Mouse (Mus musculus): ENCODE results near the gene Hcrt. TPM values are rescaled to one million over a fixed set of nuclear protein-coding genes. Genes with fewer than 3 reads are reported as not detected.
A peak's percentile ranks its signal among the peaks of the same experiment; 100 is the strongest.

Hcrt gene
- polyA plus RNA-seq, 1 experiment from 2014 or later = 2.5 TPM

- no peak overlapping the region for H3K27ac ChIP-seq (ENCODE audit: low read length)
- WGBS = 51% methylated on average over 4 of the region's 4 CpGs
- ATAC-seq = no peak
- H3K4me3 ChIP-seq (ENCODE audit: low read depth, low read length) = no peak overlapping the region
- H3K9ac ChIP-seq (ENCODE audit: low read depth, low read length) = no peak overlapping the region
- no peaks in the 10 kb centered on the region for H3K4me1 ChIP-seq (ENCODE audit: control insufficient read depth, insufficient read depth, low read length)
- no peak overlapping the region for H3K4me2 ChIP-seq (ENCODE audit: low read length)
- H3K36me3 ChIP-seq (ENCODE audit: control insufficient read depth, insufficient read depth, low read length) = peaks cover 13% of the 10 kb centered on the region
- no peaks in the 10 kb centered on the region for H3K9me3 ChIP-seq (replicated peaks; ENCODE audit: control insufficient read depth, low read length, poor library complexity, severe bottlenecking)
- H3K27me3 ChIP-seq (ENCODE audit: control insufficient read depth, insufficient read depth, low read depth, low read length) = no peaks in the 10 kb centered on the region
Measured at GRCm38 (mm10) chr11:100721254-100721653, 41.5 kb downstream of the Hcrt start.

GRCm38 (mm10) chr11:100720345-100720744, 42.4 kb downstream of the Hcrt start:
- Histone ChIP-seq H3K9ac (ENCODE audit: low read depth, low read length) (peak overlapping the region; percentile 16; the same call in 1 of the 2 replicates), H3K9me3 (replicated peaks; ENCODE audit: control insufficient read depth, low read length, poor library complexity, severe bottlenecking) (no peaks in the 10 kb centered on the region), H3K27ac (ENCODE audit: low read length) (peak overlapping the region; percentile 54), H3K36me3 (ENCODE audit: control insufficient read depth, insufficient read depth, low read length) (peaks cover 21% of the 10 kb centered on the region), H3K4me2 (ENCODE audit: low read length) (no peak overlapping the region), H3K4me1 (ENCODE audit: control insufficient read depth, insufficient read depth, low read length) (no peaks in the 10 kb centered on the region), H3K4me3 (ENCODE audit: low read depth, low read length) (no peak overlapping the region), H3K27me3 (ENCODE audit: control insufficient read depth, insufficient read depth, low read depth, low read length) (no peaks in the 10 kb centered on the region)
- 74% methylated on average over 5 of the region's 5 CpGs for WGBS
- no peak for ATAC-seq

DNA sequence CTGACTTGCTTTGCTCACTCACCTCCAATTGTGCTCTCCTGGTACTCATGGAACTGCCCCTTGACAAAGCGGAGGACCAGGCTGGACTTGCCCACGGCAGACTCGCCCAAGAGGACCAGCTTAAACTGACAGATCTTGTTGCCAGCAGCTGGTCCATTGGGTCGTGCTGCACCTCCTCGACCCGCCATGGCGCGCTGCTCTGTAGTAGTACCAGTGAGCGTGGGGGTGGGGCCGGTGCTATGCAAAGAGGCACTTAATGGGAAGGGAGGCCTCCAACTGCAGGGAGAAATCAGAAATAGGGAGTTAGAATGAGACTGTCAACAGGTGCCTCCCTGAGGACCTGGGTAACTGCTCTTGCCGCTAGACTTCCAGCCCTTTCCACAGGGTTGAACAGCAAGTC, 42.8 kb downstream of the Hcrt start:
- no peaks in the 10 kb centered on the region for H3K4me1 ChIP-seq (ENCODE audit: control insufficient read depth, insufficient read depth, low read length)
- H3K4me2 ChIP-seq (ENCODE audit: low read length) = no peak overlapping the region
- no peak overlapping the region for H3K4me3 ChIP-seq (ENCODE audit: low read depth, low read length)
- no peaks in the 10 kb centered on the region for H3K9me3 ChIP-seq (replicated peaks; ENCODE audit: control insufficient read depth, low read length, poor library complexity, severe bottlenecking)
- H3K9ac ChIP-seq (ENCODE audit: low read depth, low read length) = no peak overlapping the region
- H3K36me3 ChIP-seq (ENCODE audit: control insufficient read depth, insufficient read depth, low read length) = peaks cover 21% of the 10 kb centered on the region
- peak overlapping the region; percentile 54; the same call in 1 of the 2 replicates for H3K27ac ChIP-seq (ENCODE audit: low read length)
- no peak for ATAC-seq
- WGBS = 88% methylated on average over 11 of the region's 11 CpGs
- H3K27me3 ChIP-seq (ENCODE audit: control insufficient read depth, insufficient read depth, low read depth, low read length) = no peaks in the 10 kb centered on the region

DNA sequence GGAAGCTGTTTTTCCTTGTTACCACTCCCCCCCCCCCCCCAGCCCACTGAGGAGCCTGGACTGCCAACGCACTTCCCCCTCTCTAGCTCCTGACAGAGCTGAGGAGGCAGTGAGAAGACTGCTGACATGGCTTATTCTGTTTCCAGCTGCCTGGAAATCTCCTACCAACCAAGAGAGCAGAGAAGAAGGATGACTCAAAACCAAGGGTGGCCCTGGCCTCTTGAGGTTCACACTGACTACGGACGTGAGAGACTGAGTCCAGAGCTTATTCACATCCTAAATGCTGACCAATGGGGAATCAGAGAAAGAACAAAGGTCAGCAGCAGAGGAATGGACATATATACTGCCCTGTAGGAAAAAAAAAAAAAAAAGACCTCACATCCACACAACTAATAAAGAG, 43.4 kb downstream of the Hcrt start:
- Histone ChIP-seq H3K36me3 (ENCODE audit: control insufficient read depth, insufficient read depth, low read length) (peaks cover 21% of the 10 kb centered on the region), H3K4me2 (ENCODE audit: low read length) (no peak overlapping the region), H3K27ac (ENCODE audit: low read length) (no peak overlapping the region), H3K4me3 (ENCODE audit: low read depth, low read length) (no peak overlapping the region), H3K27me3 (ENCODE audit: control insufficient read depth, insufficient read depth, low read depth, low read length) (no peaks in the 10 kb centered on the region), H3K4me1 (ENCODE audit: control insufficient read depth, insufficient read depth, low read length) (no peaks in the 10 kb centered on the region), H3K9me3 (replicated peaks; ENCODE audit: control insufficient read depth, low read length, poor library complexity, severe bottlenecking) (no peaks in the 10 kb centered on the region), H3K9ac (ENCODE audit: low read depth, low read length) (no peak overlapping the region)
- WGBS = 80% methylated on average over 3 of the region's 3 CpGs
- ATAC-seq = no peak

- ATAC-seq = no peak
- H3K4me1 ChIP-seq (ENCODE audit: control insufficient read depth, insufficient read depth, low read length) = peaks cover 3% of the 10 kb centered on the region; the same call in 1 of the 2 replicates
- no peak overlapping the region for H3K27ac ChIP-seq (ENCODE audit: low read length)
- no peak overlapping the region for H3K4me2 ChIP-seq (ENCODE audit: low read length)
- H3K9me3 ChIP-seq (replicated peaks; ENCODE audit: control insufficient read depth, low read length, poor library complexity, severe bottlenecking) = no peaks in the 10 kb centered on the region
- no peak overlapping the region for H3K9ac ChIP-seq (ENCODE audit: low read depth, low read length)
- H3K27me3 ChIP-seq (ENCODE audit: control insufficient read depth, insufficient read depth, low read depth, low read length) = no peaks in the 10 kb centered on the region; the same call in 1 of the 2 replicates
- WGBS = 95% methylated on average over 4 of the region's 4 CpGs
- H3K4me3 ChIP-seq (ENCODE audit: low read depth, low read length) = no peak overlapping the region
- H3K36me3 ChIP-seq (ENCODE audit: control insufficient read depth, insufficient read depth, low read length) = peaks cover 21% of the 10 kb centered on the region
Measured at GRCm38 (mm10) chr11:100718866-100719265, 43.9 kb downstream of the Hcrt start.

DNA sequence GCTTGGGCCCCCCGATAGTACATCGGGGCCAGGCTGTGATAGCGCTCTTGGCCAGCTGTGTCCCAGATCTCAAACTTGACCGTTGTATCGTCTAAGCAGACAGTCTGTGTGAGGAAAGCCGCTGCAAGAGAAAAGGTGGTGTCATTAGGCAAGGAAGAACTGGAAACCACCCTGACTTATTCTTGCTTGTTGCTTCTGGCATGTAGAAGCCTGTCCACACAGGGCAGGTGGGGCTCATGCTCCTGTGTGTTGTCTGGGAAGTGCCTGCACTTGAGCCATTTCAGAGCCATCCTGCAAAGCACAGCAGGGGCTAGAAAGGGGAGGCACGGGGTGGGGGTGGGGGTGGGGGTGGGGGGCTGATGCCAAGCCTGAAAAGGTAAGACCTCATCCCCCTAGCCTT, 44.3 kb downstream of the Hcrt start:
- H3K4me3 ChIP-seq (ENCODE audit: low read depth, low read length) = no peak overlapping the region
- no peaks in the 10 kb centered on the region for H3K9me3 ChIP-seq (replicated peaks; ENCODE audit: control insufficient read depth, low read length, poor library complexity, severe bottlenecking)
- no peak for ATAC-seq
- H3K27me3 ChIP-seq (ENCODE audit: control insufficient read depth, insufficient read depth, low read depth, low read length) = no peaks in the 10 kb centered on the region; the same call in 1 of the 2 replicates
- no peak overlapping the region for H3K27ac ChIP-seq (ENCODE audit: low read length)
- peaks cover 7% of the 10 kb centered on the region; the same call in 1 of the 2 replicates for H3K4me1 ChIP-seq (ENCODE audit: control insufficient read depth, insufficient read depth, low read length)
- 86% methylated on average over 7 of the region's 7 CpGs for WGBS
- no peak overlapping the region for H3K9ac ChIP-seq (ENCODE audit: low read depth, low read length)
- H3K36me3 ChIP-seq (ENCODE audit: control insufficient read depth, insufficient read depth, low read length) = peaks cover 21% of the 10 kb centered on the region
- H3K4me2 ChIP-seq (ENCODE audit: low read length) = no peak overlapping the region

DNA sequence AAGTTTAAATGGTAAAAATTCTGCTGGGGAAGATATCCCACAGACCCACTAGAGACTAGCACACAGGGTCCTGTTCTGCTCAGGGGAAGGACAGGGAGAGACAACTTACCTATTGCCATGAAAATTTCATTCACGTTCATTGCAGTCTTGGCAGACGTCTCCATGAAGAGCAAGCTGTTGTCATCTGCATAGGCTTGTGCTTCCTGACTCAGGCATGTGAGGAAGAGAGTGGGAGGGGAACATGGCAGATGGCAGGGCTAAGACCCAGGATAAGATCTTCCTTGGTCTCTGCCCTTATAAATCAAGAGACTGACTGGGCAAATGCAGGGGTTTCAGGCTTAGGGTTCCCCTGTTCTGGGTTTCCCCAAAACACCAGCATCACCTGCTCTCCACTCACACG, 46.1 kb downstream of the Hcrt start:
- no peaks in the 10 kb centered on the region for H3K9me3 ChIP-seq (replicated peaks; ENCODE audit: control insufficient read depth, low read length, poor library complexity, severe bottlenecking)
- H3K27me3 ChIP-seq (ENCODE audit: control insufficient read depth, insufficient read depth, low read depth, low read length) = no peaks in the 10 kb centered on the region; the same call in 1 of the 2 replicates
- no peak overlapping the region for H3K27ac ChIP-seq (ENCODE audit: low read length)
- H3K4me3 ChIP-seq (ENCODE audit: low read depth, low read length) = no peak overlapping the region
- no peak for ATAC-seq
- H3K36me3 ChIP-seq (ENCODE audit: control insufficient read depth, insufficient read depth, low read length) = peaks cover 21% of the 10 kb centered on the region
- peaks cover 14% of the 10 kb centered on the region for H3K4me1 ChIP-seq (ENCODE audit: control insufficient read depth, insufficient read depth, low read length)
- 92% methylated on average over 3 of the region's 3 CpGs for WGBS
- no peak overlapping the region for H3K9ac ChIP-seq (ENCODE audit: low read depth, low read length)
- H3K4me2 ChIP-seq (ENCODE audit: low read length) = no peak overlapping the region

- Histone ChIP-seq H3K9me3 (replicated peaks; ENCODE audit: control insufficient read depth, low read length, poor library complexity, severe bottlenecking) (no peaks in the 10 kb centered on the region), H3K27ac (ENCODE audit: low read length) (no peak overlapping the region), H3K27me3 (ENCODE audit: control insufficient read depth, insufficient read depth, low read depth, low read length) (no peaks in the 10 kb centered on the region; the same call in 1 of the 2 replicates), H3K4me3 (ENCODE audit: low read depth, low read length) (no peak overlapping the region), H3K9ac (ENCODE audit: low read depth, low read length) (no peak overlapping the region), H3K4me2 (ENCODE audit: low read length) (no peak overlapping the region), H3K36me3 (ENCODE audit: control insufficient read depth, insufficient read depth, low read length) (peaks cover 21% of the 10 kb centered on the region), H3K4me1 (ENCODE audit: control insufficient read depth, insufficient read depth, low read length) (peaks cover 23% of the 10 kb centered on the region)
- ATAC-seq = peak; percentile 8; the same call in 1 of the 2 replicates
- 74% methylated on average over 6 of the region's 6 CpGs for WGBS
Measured at GRCm38 (mm10) chr11:100714948-100715347, 47.8 kb downstream of the Hcrt start.

DNA sequence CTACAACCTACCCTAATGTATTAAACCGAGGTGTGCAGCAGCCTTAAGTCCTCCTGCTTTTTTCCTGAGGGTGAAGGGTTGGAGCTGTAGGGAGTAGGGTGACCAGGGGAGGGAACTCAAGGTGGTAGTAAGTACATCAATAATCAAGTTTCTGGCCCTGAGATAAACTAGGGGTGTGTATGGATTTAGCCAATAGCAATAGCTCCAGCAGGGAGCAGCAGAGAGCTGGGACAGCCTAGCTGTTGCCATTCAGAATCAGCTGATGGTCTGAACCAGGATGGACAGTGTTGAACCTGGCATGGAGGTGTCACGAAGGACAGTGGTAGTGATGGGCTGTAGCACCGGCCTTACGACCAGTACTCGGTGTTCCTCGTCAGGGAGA, 48.2 kb downstream of the Hcrt start:
- Histone ChIP-seq H3K36me3 (ENCODE audit: control insufficient read depth, insufficient read depth, low read length) (peaks cover 21% of the 10 kb centered on the region), H3K4me2 (ENCODE audit: low read length) (0 out of 2 replicates have a peak overlapping the region, but pooled peaks have one; percentile 19), H3K9ac (ENCODE audit: low read depth, low read length) (no peak overlapping the region), H3K9me3 (replicated peaks; ENCODE audit: control insufficient read depth, low read length, poor library complexity, severe bottlenecking) (no peaks in the 10 kb centered on the region), H3K4me1 (ENCODE audit: control insufficient read depth, insufficient read depth, low read length) (peaks cover 23% of the 10 kb centered on the region), H3K27me3 (ENCODE audit: control insufficient read depth, insufficient read depth, low read depth, low read length) (no peaks in the 10 kb centered on the region; the same call in 1 of the 2 replicates), H3K27ac (ENCODE audit: low read length) (no peak overlapping the region), H3K4me3 (ENCODE audit: low read depth, low read length) (no peak overlapping the region)
- 46% methylated on average over 6 of the region's 6 CpGs for WGBS
- ATAC-seq = peak; percentile 8

All from midbrain, embryonic 16.5 days (tissue).